In the genomic region with DNA sequence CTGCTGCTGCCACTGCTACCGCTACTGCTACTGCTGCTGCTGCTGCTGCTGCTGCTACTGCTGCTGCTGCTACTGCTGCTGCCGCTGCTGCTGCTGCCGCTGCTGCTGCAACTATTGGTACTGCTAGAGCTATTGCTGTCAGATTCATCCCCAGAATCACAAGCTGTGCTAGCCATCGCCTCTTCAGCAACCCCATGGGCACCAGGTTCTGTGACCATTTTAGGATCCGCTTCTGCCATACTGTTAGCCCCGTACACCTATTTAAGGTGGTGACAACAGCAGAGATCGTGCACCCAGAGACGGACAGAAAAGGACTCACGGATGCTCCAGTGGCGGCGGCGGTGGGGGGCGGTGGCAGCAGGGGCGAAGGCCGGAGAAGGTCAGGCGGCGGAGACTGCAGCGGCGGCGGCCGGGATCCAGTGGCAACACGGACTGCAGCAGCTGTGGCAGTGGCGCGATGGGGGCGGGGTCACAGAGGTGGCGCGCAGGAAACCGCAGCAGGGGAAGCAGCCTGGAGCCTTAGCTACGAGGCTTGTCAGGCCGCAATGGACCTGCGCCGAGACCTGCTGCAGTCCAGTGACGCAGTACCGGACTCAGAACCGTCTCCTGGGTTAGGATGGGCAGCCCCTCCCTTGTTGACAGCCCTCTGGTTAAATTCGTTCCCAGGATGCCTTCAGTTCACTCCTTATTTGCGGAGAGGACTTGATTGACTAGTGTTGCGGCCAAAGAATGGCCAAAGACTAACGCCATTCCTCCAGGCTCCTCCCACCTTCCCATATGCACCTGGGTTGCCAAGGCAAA, we compare ENCODE assay signal across 8 mouse cellular contexts. TPM values are rescaled to one million over a fixed set of nuclear protein-coding genes. Genes with fewer than 3 reads are reported as not detected.
A peak's percentile ranks its signal among the peaks of the same experiment; 100 is the strongest.
DNase-seq lines count a peak whose midpoint lies in the region; ATAC-seq and TF ChIP-seq lines count a peak whose summit lies in the region.

Nap1l3 (minus strand) TSS at position 621 of the 801 bp plus-strand sequence.

- H3K27ac ChIP-seq in forebrain, embryonic 16.5 days (ENCODE audit: low read length): peak within 1 kb of the TSS; percentile 60
- no peak within 1 kb of the TSS for H3K27ac ChIP-seq in liver, embryonic 15.5 days (replicated peaks)
- H3K27ac ChIP-seq in neural tube, embryonic 12.5 days: peak within 1 kb of the TSS; percentile 26; the same call in 1 of the 2 replicates
- no peak within 1 kb of the TSS for H3K27ac ChIP-seq in testis, adult 2 months (ENCODE audit: control insufficient read depth, insufficient read depth, low read depth, low read length)

- peak; percentile 79 for DNase-seq in Muller cell, postnatal 12 days (ENCODE audit: inconsistent ontology term)
- peak; percentile 75 for DNase-seq in cerebellum, adult 8-10 months
- DNase-seq in heart, postnatal 25 days (ENCODE audit: low spot score): peak; percentile 13
- DNase-seq in large intestine, adult 2 months (ENCODE audit: low read depth, low spot score): peak; percentile 53

- TF ChIP-seq POLR2A in testis, adult 2 months (IDR thresholded peaks at IDR 0.05; ENCODE audit: control insufficient read depth, low read depth, low read length): no peak

- 9% methylated on average over 38 of the region's 39 CpGs for WGBS in forebrain, embryonic 16.5 days
- 17% methylated on average over 39 of the region's 39 CpGs for WGBS in large intestine, adult 2 months
- WGBS in liver, embryonic 15.5 days (ENCODE audit: insufficient replicate concordance): 6% methylated on average over 38 of the region's 39 CpGs
- WGBS in neural tube, embryonic 12.5 days: 8% methylated on average over 39 of the region's 39 CpGs

- H3K4me3 ChIP-seq in forebrain, embryonic 16.5 days (replicated peaks; ENCODE audit: low read length): peak within 1 kb of the TSS; percentile 68
- peak within 1 kb of the TSS; percentile 52 for H3K4me3 ChIP-seq in liver, embryonic 15.5 days (replicated peaks)
- peak within 1 kb of the TSS; percentile 52 for H3K4me3 ChIP-seq in neural tube, embryonic 12.5 days
- H3K4me3 ChIP-seq in testis, adult 2 months (ENCODE audit: control insufficient read depth, low read depth, low read length): peak within 1 kb of the TSS; percentile 91

- no peaks in the 10 kb centered on the region for H3K27me3 ChIP-seq in forebrain, embryonic 16.5 days (replicated peaks; ENCODE audit: control insufficient read depth, insufficient read depth, low read length)
- no peaks in the 10 kb centered on the region for H3K27me3 ChIP-seq in liver, embryonic 15.5 days
- no peaks in the 10 kb centered on the region for H3K27me3 ChIP-seq in neural tube, embryonic 12.5 days (replicated peaks)
- H3K27me3 ChIP-seq in testis, adult 2 months (ENCODE audit: control insufficient read depth, insufficient read depth, low read length): no peaks in the 10 kb centered on the region

- peak within 1 kb of the TSS; percentile 56 for H3K4me2 ChIP-seq in forebrain, embryonic 16.5 days (ENCODE audit: low read length)
- peak within 1 kb of the TSS; percentile 58 for H3K4me2 ChIP-seq in liver, embryonic 15.5 days
- peak within 1 kb of the TSS; percentile 56 for H3K4me2 ChIP-seq in neural tube, embryonic 12.5 days (replicated peaks)

- TF ChIP-seq CTCF in testis, adult 2 months (IDR thresholded peaks at IDR 0.05; ENCODE audit: control insufficient read depth, insufficient read depth, insufficient replicate concordance, low read depth, low read length): no peak

- intact Hi-C loops in heart, postnatal 25 days (cut with DNase I): no loop called here

- peak within 1 kb of the TSS; percentile 65 for H3K9ac ChIP-seq in forebrain, embryonic 16.5 days (replicated peaks; ENCODE audit: low read depth, low read length)
- H3K9ac ChIP-seq in liver, embryonic 15.5 days: no peak within 1 kb of the TSS
- peak within 1 kb of the TSS; percentile 57 for H3K9ac ChIP-seq in neural tube, embryonic 12.5 days

- peak; percentile 99 for ATAC-seq in forebrain, embryonic 16.5 days
- ATAC-seq in liver, embryonic 15.5 days (ENCODE audit: insufficient read depth): peak; percentile 86
- ATAC-seq in neural tube, embryonic 12.5 days (ENCODE audit: low FRiP score, low read depth): peak; percentile 99

- no peaks in the 10 kb centered on the region for H3K9me3 ChIP-seq in forebrain, embryonic 16.5 days (ENCODE audit: control insufficient read depth, low read length)
- H3K9me3 ChIP-seq in liver, embryonic 15.5 days (replicated peaks): no peaks in the 10 kb centered on the region
- H3K9me3 ChIP-seq in neural tube, embryonic 12.5 days: no peaks in the 10 kb centered on the region

- no peaks in the 10 kb centered on the region for H3K36me3 ChIP-seq in forebrain, embryonic 16.5 days (ENCODE audit: control insufficient read depth, insufficient read depth)
- no peaks in the 10 kb centered on the region for H3K36me3 ChIP-seq in liver, embryonic 15.5 days (replicated peaks)
- no peaks in the 10 kb centered on the region for H3K36me3 ChIP-seq in neural tube, embryonic 12.5 days
- no peaks in the 10 kb centered on the region for H3K36me3 ChIP-seq in testis, adult 2 months (ENCODE audit: control insufficient read depth, insufficient read depth, low read length)

- H3K4me1 ChIP-seq in forebrain, embryonic 16.5 days (replicated peaks; ENCODE audit: control insufficient read depth, insufficient read depth, low read length): no peaks in the 10 kb centered on the region
- H3K4me1 ChIP-seq in liver, embryonic 15.5 days (replicated peaks): no peaks in the 10 kb centered on the region
- H3K4me1 ChIP-seq in neural tube, embryonic 12.5 days: no peaks in the 10 kb centered on the region
- no peaks in the 10 kb centered on the region; the same call in 1 of the 2 replicates for H3K4me1 ChIP-seq in testis, adult 2 months (ENCODE audit: control insufficient read depth, insufficient read depth, low read length)

RNA-seq across cellular contexts. Expression of gene Nap1l3, which starts in this region (rescaled TPM):
- 28.6 and 35.2 TPM in 2 replicates for polyA plus RNA-seq in forebrain, embryonic 16.5 days (2015; fragmentation: Nextera tagmentation; extraction: Ambion mirVana)
- total RNA-seq in heart, postnatal 25 days (2021): 1 to 10 TPM; 1.4 to 2.1 TPM
- 0.17 and 0.25 TPM in 2 replicates for polyA plus RNA-seq in large intestine, adult 2 months (2012; rRNA removed)
- polyA plus RNA-seq in liver, embryonic 15.5 days (2015; fragmentation: Nextera tagmentation; extraction: Ambion mirVana): 0.36 and 0.38 TPM in 2 replicates
- 21.6 and 24.1 TPM in 2 replicates for polyA plus RNA-seq in neural tube, embryonic 12.5 days (2016; fragmentation: Nextera tagmentation; extraction: Ambion mirVana)
- polyA plus RNA-seq in testis, adult 2 months (2012; rRNA removed): 0.04 and 0.11 TPM in 2 replicates

Comparison
In these comparisons a context has a peak if more than half of its experiments do, and no peak if none do; other contexts are left out.
1. RNA of gene Nap1l3 (polyA plus RNA-seq): 28.6 to 35.2 TPM in forebrain, embryonic 16.5 days and 21.6 to 24.1 TPM in neural tube, embryonic 12.5 days; 0.36 to 0.38 TPM in liver, embryonic 15.5 days, 0.17 to 0.25 TPM in large intestine, adult 2 months and 0.04 to 0.11 TPM in testis, adult 2 months; every median in the first group is over 10 times any median in the second.
2. Peak in DNase-seq in large intestine, adult 2 months; RNA of the gene not detected or under 1 TPM.
3. Peak in ATAC-seq, H3K4me3 ChIP-seq and H3K4me2 ChIP-seq in liver, embryonic 15.5 days; RNA of the gene not detected or under 1 TPM.
4. DNase-seq: peak in every context shown above with its lines; median percentile 79 in Muller cell, postnatal 12 days; 75 in cerebellum, adult 8-10 months; 53 in large intestine, adult 2 months; 13 in heart, postnatal 25 days.
5. H3K27ac ChIP-seq: peak in forebrain, embryonic 16.5 days (single experiment) and neural tube, embryonic 12.5 days (single experiment); none in liver, embryonic 15.5 days (single experiment) and testis, adult 2 months (single experiment).
6. Peak in every context shown above with its lines, with median percentiles within 50 percentile points of each other: ATAC-seq, H3K4me2 ChIP-seq and H3K4me3 ChIP-seq.